ENCODE assay signal across 7 mouse cellular contexts in genomic region chr1:120115671-120116081, GRCm38 (mm10). TPM values are rescaled to one million over a fixed set of nuclear protein-coding genes. Genes with fewer than 3 reads are reported as not detected.
DNase-seq lines count a peak whose midpoint lies in the region; ATAC-seq lines count a peak whose summit lies in the region.

No protein-coding gene starts in this region.

- peak; percentile 82 for DNase-seq in adrenal gland, postnatal 10 days
- DNase-seq in frontal cortex, adult 2 months (ENCODE audit: extremely low spot score in 1 of 2, low spot score in 1 of 2): peak; percentile 81 to 86
- DNase-seq in heart, postnatal 4 days: peak; percentile 69
- DNase-seq in left cerebral cortex, adult 9 months (ENCODE audit: low spot score in 2 of 2): peak; percentile 80 to 88
- peak; percentile 71 to 79 for DNase-seq in right cerebral cortex, postnatal 36 days (ENCODE audit: low spot score in 2 of 2)
- no peak for DNase-seq in thymus, postnatal 25 days

- peak; percentile 71 for ATAC-seq in cerebellum, adult (ENCODE audit: insufficient number of reproducible peaks, low FRiP score, low TSS enrichment)

RNA-seq across cellular contexts. Expression of gene Dbi, which starts 5.2 kb away (rescaled TPM):
- total RNA-seq in adrenal gland, postnatal 10 days (2021): 1,000 to 10,000 TPM; 1,131 to 1,191 TPM
- polyA plus RNA-seq in frontal cortex, adult 2 months (2012; rRNA removed): 768 and 847 TPM in 2 replicates
- 100 to 1,000 TPM; 404 to 419 TPM for total RNA-seq in heart, postnatal 4 days (2021)

RNA-seq across cellular contexts. Expression of gene 3110009E18Rik, which starts 5.3 kb away (rescaled TPM):
- 10 to 100 TPM in 1 of 2 experiments, 1 to 10 TPM in 1; 9.9 to 12.4 TPM for total RNA-seq in adrenal gland, postnatal 10 days (2021)
- polyA plus RNA-seq in frontal cortex, adult 2 months (2012; rRNA removed): 4.1 and 4.6 TPM in 2 replicates
- 10 to 100 TPM in 1 of 2 experiments, 1 to 10 TPM in 1; 6.6 to 10.3 TPM for total RNA-seq in heart, postnatal 4 days (2021)

RNA-seq across cellular contexts. Expression of gene Tmem37, which starts 41.8 kb away (rescaled TPM):
- total RNA-seq in adrenal gland, postnatal 10 days (2021): 10 to 100 TPM; 24.6 to 25.8 TPM
- polyA plus RNA-seq in frontal cortex, adult 2 months (2012; rRNA removed): 3.9 and 5.1 TPM in 2 replicates
- 1 to 10 TPM; 3.6 to 5.5 TPM for total RNA-seq in heart, postnatal 4 days (2021)
